Mouse (Mus musculus) megakaryocyte, embryonic 14.5 days (primary cell): ENCODE results near the gene Sarm1. TPM values are rescaled to one million over a fixed set of nuclear protein-coding genes. Genes with fewer than 3 reads are reported as not detected.
"Not testable (repeated sequence)": the region's sequence is repeated elsewhere in the genome, so short reads cannot be mapped to it uniquely, and the experiment has no call there.

Source experiments
- H3K27me3 ChIP-seq: replicated peaks from 2 replicates; pipeline ENCODE3; 2012; ENCODE audit warnings: inconsistent platforms
- H3K36me3 ChIP-seq: replicated peaks from 2 replicates; pipeline ENCODE3; 2012; ENCODE audit warnings: low read length, inconsistent platforms, mixed read lengths
- H3K4me1 ChIP-seq: 2 replicates; pipeline ENCODE4 v1.6.1; 2012; ENCODE audit warnings: inconsistent platforms
- H3K4me3 ChIP-seq: replicated peaks from 2 replicates; pipeline ENCODE3; 2012; ENCODE audit warnings: moderate library complexity, mild to moderate bottlenecking, inconsistent platforms
- H3K9me3 ChIP-seq: 2 replicates; pipeline ENCODE4 v1.6.1; 2012; ENCODE audit warnings: inconsistent platforms
- FLI1 ChIP-seq: IDR thresholded peaks from 2 replicates; pipeline ENCODE4 v1.6.1; 2012; ENCODE audit warnings: low read length, inconsistent platforms, mixed read lengths
- GATA1 ChIP-seq: IDR thresholded peaks from 3 replicates; pipeline ENCODE4 v1.6.1; 2012; ENCODE audit warnings: mixed read lengths, low read length, inconsistent platforms, borderline replicate concordance
- polyA plus RNA-seq: library from polyadenylated mRNA; stranded (reverse); fragments of >175 nt; gene quantifications from 2 replicates; pipeline ENCODE4 v1.2.3, GENCODE M21; 2012; ENCODE audit warnings: low replicate concordance; ENCODE audit not compliant: insufficient read depth

The Sarm1 gene
- 0.40 TPM in 1 of 2 replicates, not detected in the other for polyA plus RNA-seq

DNA sequence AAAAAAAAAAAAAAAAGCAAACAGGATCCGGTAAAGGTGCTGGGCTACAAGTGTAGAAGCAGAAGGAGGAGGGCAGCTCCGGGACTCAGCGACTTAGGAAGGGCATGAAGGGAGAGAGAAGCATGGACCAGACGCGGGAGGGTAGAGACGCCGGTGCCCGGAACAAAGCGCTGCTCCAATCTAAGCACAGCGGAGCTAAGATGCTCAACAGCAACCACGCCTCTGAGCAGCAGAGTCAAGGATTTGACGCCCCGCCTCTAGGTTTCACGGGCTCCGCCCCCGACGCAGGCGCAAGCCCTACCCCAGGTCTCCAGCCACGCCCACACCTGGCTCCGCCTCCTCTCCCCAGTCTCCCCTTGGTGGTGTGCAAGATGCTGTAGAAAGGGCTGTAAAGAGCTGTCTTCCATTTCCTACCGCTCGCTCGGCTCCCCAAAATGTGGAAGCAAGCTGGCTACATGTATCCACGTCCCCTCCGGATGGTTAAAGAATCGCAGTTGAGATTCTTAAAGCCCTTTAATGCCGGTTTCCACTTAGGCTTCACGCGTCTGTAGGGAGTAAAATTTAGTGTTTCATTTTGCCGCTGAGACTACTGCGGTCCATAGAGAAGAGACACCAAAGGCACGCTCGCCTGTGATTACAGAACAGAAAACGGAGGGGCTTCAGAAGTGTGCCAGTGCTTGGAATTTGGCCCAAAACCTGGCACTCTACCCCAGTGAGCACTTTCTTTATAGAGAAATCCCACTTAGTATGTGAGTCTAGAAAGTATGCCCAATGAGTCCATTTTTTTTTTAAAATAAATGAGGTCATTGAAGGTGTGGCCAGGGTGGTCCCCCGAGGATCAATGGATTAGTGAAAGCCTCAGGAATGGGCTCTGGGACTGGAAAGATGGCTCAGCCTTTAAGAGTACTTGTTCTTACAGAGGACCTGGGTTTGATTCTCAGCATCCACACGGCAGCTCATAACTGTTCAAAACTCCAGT is at the start of gene Sarm1:
Gene Sarm1 (minus strand): TSS at position 211 of the 979 bp plus-strand sequence.
- H3K36me3 ChIP-seq = no peaks in the 10 kb centered on the region
- TF ChIP-seq FLI1 = no peak
- TF ChIP-seq GATA1 = no peak
- H3K27me3 ChIP-seq = peaks cover 81% of the 10 kb centered on the region
- peaks cover 21% of the 10 kb centered on the region for H3K4me1 ChIP-seq
- H3K4me3 ChIP-seq = peak within 1 kb of the TSS; percentile 90
- H3K9me3 ChIP-seq = 0 out of 2 replicates have a peak, but pooled peaks cover 8% of the 10 kb centered on the region

DNA sequence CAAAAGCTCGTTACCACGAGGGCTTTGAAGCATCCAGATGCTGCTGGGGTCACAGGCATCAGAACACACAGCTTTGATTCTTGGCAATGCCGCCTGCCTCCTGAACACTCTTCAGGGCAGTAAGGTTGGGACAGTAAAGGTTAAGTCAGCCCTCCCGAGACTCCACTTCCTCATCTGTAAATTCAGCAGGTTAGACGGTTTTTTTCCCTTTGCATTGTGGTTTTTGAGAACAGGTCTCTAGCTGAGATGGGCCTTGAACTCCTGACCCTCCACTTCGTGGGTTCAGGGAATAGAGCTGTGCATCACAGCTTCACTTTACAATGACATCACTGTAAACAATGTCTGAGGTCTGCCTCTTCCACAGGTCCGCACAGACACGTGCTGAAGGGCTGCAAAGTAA is 47.6 kb upstream of the Sarm1 start:
- no peak overlapping the region for H3K4me3 ChIP-seq
- H3K9me3 ChIP-seq = no peaks in the 10 kb centered on the region
- peaks cover 51% of the 10 kb centered on the region for H3K4me1 ChIP-seq
- H3K27me3 ChIP-seq = no peaks in the 10 kb centered on the region
- peaks cover 62% of the 10 kb centered on the region for H3K36me3 ChIP-seq
- TF ChIP-seq GATA1 (no peak), FLI1 (no peak)

DNA sequence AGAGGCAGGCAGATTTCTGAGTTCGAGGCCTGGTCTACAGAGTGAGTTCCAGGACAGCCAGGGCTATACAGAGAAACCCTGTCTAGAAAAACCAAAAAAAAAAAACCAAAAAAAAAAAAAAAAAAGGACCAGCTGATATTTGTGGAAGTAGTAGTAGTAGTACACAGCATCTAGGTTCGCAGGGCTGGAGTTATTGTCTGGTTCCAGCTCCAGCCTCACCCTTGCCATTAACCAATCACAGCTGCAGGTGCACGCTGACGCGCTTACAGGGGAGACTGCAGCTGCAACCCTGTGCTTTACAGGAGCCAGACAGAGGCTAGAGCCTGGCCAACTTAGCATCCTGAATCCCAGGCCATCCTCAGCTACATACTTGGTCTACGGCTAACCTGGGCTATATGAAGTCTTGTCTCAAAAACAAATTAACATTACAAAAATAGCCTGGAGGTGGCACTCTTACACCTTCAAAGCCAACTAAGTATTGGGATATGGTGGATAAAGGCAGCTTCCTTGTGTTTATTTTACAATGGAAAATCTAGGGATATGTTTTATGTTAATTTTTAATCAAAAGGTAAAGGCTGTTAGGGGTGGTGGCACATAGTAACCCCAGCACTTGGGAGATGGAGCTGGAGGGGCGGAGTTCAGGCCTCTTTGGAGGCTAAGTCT is 47.0 kb upstream of the Sarm1 start:
- TF ChIP-seq GATA1 (no peak), FLI1 (no peak)
- Histone ChIP-seq H3K9me3 (no peaks in the 10 kb centered on the region), H3K27me3 (no peaks in the 10 kb centered on the region), H3K4me1 (peaks cover 46% of the 10 kb centered on the region), H3K4me3 (no peak overlapping the region), H3K36me3 (peaks cover 68% of the 10 kb centered on the region)

DNA sequence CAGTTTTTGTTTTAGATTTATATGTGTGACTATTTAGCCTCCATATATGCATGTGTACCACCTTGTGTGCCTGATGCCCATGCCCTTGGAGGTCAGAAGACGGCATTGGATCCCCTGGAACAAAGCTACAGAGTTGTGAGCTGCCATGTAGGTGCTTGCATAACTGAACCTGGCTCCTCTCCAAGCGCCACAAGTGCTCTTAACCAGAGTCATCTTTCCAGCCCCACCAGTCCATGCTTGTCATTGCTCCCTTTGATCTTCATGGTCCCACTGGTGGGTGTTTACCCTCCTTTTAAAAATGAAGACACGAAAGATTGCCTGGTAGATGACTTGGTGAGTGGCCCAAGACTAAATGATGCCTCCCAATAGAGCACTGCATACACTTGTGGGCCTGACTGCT is 42.8 kb upstream of the Sarm1 start:
- no peak for TF ChIP-seq GATA1
- TF ChIP-seq FLI1 = no peak
- H3K4me1 ChIP-seq = peaks cover 50% of the 10 kb centered on the region

DNA sequence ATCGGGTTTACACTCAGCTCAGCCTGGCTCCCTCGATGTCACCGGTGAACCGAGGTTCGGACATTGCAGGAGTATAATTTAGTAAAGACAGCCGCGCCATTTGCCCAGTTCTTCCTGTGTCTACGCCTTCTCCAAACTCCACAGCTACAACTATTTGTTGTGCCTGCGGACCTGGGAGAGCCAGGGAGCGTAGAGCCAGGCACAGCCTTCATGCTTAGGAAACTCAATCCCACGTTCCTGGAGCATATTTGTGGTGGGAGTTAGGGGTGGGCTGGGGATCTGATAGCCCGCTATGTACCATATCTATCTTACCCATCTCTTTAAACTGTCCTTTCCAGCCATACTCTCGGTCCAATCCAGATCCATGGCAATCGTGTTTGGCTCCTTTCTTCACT is 39.1 kb upstream of the Sarm1 start:
- Histone ChIP-seq H3K27me3 (peaks cover 5% of the 10 kb centered on the region), H3K4me3 (peak overlapping the region; percentile 98), H3K36me3 (peaks cover 36% of the 10 kb centered on the region), H3K9me3 (no peaks in the 10 kb centered on the region), H3K4me1 (peaks cover 49% of the 10 kb centered on the region)
- TF ChIP-seq FLI1 (no peak), GATA1 (no peak)

More for the DNA sequence above, 42.8 kb upstream of the Sarm1 start:
- Histone ChIP-seq H3K36me3 (peaks cover 65% of the 10 kb centered on the region), H3K27me3 (no peaks in the 10 kb centered on the region), H3K9me3 (no peaks in the 10 kb centered on the region), H3K4me3 (no peak overlapping the region)

DNA sequence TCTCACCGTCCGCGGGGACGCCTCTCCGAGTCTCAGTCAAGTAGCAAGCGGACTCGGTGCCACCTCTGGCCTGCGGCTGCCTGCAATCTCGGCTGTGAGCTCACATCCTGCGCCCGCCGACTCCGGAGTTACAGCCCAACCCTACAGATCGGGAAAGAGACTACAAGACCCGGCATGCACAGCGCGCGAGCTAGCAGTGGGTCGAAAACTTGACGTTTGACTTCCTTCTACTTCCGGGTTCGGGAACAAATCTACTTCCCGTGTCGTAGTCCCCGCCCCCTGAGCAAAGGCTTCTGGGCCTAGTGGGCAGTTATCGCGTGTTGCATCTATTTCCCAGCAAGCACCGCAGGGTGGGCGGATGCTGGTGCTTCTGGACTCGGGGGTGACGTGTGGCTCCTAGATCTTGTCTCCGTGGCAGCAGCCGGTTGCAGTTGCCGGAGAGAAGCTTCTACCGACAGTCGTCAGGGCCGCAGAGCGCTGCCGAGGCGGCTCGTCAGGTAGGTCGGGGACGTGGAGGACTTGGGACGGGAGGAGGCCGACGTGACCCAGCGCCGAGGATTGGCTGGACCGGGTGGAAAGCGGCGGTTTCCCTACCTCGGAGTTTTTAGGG is 38.6 kb upstream of the Sarm1 start, which contains the start of the genes Tnfaip1 and Ift20:
Gene Tnfaip1 (minus strand): TSS at position 253 of the 610 bp plus-strand sequence.
Gene Ift20 (plus strand): TSS at position 282 of the 610 bp plus-strand sequence.
- Histone ChIP-seq H3K27me3 (peaks cover 5% of the 10 kb centered on the region), H3K4me1 (peaks cover 50% of the 10 kb centered on the region), H3K36me3 (peaks cover 31% of the 10 kb centered on the region), H3K9me3 (no peaks in the 10 kb centered on the region), H3K4me3 (peak within 1 kb of the TSS; percentile 98)
- TF ChIP-seq GATA1 = peak; percentile 77; the same call in 2 of the 3 replicates
- TF ChIP-seq FLI1 = no peak

DNA sequence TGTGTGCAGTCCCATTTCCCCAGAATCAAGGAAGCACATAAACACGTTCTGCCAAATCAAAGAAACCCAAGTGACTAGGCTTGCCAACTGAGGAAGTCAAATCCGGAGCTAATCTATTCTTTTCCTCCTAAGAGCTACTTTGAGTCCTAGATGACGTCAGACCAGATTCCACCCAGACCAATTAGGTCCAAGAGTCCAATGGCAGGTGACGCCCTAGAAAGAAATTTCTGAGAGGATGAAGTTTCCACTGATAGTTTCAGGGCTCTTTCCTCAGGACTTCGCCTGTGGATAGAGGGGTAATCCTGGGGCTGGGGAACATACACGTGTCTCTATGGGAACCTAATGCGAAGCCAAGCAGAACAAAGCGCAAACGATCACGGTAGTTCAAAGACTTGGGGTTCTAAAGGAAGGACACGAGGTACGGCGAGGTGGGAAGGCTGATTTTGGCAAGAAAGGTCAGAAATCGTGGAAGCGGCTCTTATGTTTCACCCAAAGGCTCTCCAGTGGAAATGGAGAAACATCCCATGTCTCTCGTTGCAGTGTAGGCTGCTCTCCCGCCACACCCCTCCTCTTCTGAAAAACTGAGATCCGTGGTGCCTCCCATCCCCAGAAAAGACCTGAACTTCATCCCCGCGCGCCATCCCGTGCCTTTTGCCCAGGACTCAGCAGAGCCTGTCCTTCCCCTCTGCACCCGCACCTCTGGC is 38.0 kb upstream of the Sarm1 start:
- H3K4me1 ChIP-seq = peaks cover 55% of the 10 kb centered on the region
- H3K27me3 ChIP-seq = peaks cover 5% of the 10 kb centered on the region
- peaks cover 24% of the 10 kb centered on the region for H3K36me3 ChIP-seq
- H3K4me3 ChIP-seq = peak overlapping the region; percentile 98
- H3K9me3 ChIP-seq = no peaks in the 10 kb centered on the region
- TF ChIP-seq GATA1 (no peak), FLI1 (no peak; the same call in 1 of the 2 replicates)

DNA sequence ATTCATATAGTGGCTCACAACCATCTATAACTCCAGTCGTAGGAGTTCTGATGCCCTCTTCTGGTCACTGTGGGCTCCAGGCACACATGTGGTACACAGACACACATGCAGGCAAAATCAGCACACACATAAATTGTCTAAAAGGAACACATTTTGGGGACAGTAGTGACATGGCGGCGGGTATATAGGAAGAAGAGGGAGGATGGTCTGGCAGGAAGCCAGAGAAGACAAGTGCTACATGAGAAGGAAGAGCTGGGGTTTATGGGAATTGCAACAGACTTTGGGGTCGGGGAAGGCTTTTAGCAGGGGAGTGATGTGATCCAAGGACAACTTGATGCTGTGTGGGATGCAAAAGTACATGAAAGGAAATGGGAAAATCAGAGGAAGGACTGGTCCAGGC is 37.0 kb upstream of the Sarm1 start:
- TF ChIP-seq FLI1 = no peak
- no peak for TF ChIP-seq GATA1
- Histone ChIP-seq H3K4me3 (no peak overlapping the region), H3K27me3 (peaks cover 6% of the 10 kb centered on the region), H3K9me3 (no peaks in the 10 kb centered on the region), H3K36me3 (peaks cover 14% of the 10 kb centered on the region), H3K4me1 (peaks cover 53% of the 10 kb centered on the region)

DNA sequence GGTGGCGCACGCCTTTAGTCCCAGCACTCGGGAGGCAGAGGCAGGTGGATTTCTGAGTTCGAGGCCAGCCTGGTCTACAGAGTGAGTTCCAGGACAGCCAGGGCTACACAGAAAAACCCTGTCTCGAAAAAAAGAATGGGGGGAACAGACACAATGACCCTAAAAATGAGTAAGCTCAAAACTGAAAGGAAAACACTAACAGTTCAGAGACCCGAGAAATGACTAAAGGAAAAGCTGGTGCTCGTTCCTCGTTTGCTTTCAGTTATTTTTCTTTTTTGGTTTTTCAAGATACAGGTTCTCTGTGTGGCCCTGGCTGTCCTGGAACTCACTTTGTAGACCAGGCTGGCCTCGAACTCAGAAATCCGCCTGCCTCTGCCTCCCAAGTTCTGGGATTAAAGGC is 34.0 kb upstream of the Sarm1 start:
- not testable (repeated sequence) for H3K4me3 ChIP-seq

More for the DNA sequence above, 34.0 kb upstream of the Sarm1 start:
- Histone ChIP-seq H3K27me3 (peaks cover 12% of the 10 kb centered on the region), H3K4me1 (peaks cover 27% of the 10 kb centered on the region), H3K36me3 (peaks cover 16% of the 10 kb centered on the region)
- not testable (repeated sequence) for H3K9me3 ChIP-seq
